Mouse (Mus musculus): ENCODE measurements around the gene Kl.

Gene Kl

DNA sequence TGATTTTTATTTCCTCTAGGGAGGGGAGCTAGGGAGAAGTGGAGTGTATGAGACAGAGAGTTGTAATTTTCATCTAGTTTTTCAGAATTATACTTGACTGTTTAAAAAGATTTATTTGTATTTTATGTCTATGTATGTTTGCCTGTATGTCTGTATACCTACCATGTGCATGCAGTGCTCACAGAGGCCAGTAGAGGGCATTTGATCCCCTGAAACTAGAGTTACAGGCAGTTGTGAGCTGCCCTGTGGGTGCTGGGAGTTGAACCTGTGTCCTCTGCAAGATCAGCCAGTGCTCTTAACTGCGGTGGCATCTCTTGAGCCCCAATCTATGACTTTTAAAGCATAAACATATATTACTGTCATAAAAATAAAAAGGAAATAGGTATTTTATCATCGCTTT, 15.5 kb downstream of the Kl start:
- no peak for DNase-seq

DNA sequence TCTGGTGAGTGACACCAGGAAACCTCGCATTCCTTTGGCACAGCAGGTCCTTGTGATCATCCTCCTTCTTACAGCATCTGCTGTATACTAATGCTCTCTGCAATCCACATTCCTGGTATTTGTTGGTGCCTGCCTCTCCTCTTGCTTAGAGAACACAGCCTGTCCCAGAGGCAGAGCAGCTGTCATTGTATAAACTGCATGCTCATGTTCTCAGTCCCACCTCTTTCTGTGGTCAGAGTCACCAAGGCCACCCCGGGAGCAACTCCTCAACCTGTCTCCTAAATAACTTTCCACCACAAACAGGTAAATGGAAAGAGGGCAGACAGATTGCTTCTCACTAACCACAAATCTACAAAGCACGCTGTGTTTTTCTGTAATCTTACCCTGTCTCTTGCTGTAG, 18.1 kb downstream of the Kl start:
- DNase-seq: no peak

DNA sequence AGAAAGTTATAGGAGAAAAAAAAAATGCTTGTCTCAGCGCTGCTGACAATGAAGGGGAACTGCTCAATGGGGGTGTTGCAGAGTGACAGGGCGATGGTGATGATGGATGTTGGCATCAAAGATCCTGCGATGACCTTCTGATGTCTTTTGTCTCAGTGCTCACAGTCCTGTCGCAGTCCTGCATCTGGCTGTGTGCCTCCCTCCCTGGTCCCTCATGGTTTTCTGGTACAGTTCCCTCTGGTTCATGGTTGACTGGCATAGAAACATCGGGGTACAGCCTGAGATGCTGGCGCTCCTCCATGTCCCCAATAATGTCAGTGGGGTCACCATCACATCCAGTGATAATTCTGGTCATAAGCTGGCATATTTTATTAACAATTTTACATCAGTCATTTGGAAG, 18.7 kb downstream of the Kl start:
- no peak for DNase-seq

DNA sequence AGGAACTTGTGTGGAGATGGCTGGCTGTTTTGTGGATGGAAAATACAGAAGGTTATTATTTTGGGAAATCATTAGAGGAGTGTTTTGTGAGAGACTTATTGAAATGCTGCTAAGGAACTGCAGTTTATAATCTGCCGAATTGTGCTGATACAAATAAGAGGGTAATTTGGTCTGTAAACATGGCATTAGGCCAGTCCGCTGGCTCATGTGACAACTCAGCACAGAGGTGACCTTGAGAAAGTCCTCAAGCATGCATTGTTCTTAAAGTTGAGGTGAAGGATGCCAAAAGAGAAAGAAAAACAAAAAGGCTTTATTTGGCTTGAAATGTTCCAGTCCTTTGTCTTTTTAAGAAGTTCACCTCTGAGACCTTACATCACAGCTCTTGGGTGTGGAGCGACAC, 21.8 kb downstream of the Kl start:
- no peak for DNase-seq

DNA sequence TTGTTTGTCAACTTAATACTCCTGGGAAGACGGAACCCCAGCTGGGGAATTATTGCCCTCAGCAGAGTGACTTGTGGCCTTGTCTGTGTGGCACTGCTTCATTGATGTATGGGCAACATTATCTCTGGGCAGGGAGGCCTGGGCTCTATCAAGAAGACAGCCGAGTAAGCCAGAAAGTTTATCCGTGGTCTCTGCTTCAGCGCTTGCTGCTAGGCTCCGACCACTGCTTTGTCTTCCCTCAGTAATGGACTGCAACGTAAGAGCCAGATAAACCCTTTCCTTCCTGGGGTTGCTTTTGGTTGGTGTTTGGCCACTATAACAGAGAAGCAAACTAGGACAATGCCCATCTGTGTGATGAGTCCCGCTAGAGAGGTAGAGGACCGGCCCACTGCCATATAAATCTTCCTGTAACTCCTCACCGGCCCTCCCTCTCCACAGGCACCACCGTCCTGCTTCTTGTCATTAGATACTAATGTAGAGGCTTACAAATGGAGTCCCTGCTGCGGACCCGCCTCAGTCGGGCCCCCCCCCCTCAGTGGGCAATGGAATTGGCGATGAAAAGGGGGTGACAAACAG, 25.1 kb downstream of the Kl start:
- no peak for DNase-seq

DNA sequence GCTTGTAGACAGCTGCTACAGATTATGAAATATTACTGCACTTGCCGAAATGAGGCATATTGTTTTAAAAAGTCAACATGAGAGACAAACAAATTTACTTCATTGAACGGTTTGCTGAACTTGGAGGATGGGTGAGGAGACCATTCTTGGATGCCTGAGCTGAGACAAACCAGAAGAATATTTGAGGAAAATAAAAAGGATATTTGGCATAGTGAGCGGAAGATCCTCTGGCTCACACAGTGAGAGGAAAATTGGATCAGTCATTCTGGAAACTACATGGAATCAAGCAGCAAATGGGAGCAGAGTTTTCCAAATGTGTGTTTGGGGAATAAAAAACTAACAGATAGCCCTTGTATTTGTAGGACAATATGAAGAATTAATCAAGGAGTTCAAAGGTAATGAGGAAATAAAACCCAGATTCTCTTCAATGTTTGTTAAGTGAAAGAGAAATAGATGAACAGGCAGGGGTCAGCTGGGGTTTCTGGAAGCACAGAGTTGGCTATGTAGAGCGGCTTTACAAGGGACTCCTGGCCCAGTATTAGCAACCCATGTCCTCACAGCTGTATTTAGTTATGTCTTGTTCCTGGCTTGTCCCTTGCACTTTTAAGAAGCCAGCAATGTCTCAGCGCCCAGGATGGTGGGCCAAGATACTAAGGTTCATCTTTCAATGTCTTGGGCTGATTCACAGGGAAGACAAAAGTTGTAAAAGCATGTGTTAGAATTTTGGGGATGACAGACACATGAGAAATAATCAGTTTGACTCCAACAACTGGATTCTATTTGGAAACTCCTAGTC, 27.1 kb downstream of the Kl start:
- no peak for DNase-seq

DNA sequence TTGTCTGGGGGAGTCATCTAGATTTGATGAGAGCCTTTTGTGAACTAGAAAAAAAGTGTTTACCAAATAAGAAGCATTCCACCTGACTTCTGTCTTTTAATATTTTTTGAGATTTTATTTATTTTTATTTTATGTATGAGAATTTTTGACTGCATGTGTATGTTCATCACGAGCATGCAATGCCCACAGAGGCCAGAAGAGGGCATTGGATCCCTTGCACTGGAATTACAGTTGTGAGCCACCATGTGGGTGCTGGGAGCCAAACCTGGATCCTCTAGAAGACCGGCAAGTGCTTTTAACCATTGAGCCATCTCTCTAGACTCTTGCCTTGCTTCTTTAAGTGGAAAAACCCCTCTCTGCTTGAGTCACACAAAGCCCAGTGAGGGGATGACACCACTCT, 29.7 kb downstream of the Kl start:
- DNase-seq: no peak

DNA sequence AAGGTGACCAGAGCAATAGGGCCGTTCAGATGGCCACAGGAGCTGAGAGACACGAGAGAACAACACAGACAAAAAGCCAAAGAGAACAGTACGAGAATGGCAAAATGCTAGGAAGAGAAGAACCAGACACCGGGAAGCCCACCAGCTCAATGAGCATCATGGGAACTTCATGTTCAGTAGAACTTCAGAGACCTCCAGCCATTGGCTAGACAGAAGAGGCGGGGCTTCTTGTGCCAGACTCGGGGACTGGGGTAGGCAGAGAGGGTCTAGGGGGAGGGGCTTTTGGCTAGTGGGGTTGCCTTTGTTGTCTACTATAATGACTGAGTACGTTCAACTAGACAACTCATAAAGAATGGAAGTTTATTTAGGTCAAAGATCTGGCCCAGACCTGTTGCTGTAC, 41.7 kb downstream of the Kl start:
- DNase-seq: no peak

DNA sequence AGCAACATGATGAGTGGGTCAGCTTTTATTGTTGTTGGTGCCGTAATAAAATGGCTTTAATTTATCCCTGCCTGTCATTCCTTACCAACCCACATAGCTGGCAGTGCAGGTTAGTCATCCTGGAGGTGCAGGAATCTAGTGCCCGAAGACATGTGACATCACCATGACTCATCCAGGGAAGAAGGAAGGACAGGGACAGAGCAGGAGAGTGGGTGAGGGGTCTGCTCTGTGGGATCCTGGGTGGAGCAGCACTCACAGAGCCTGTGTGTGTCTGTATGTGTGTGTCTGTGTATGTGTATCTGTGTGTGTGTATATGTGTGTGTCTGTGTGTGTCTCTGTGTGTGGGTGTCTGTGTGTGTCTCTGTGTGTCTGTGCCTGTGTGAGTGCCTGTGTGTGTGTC, 44.2 kb downstream of the Kl start:
- no peak for DNase-seq

DNA sequence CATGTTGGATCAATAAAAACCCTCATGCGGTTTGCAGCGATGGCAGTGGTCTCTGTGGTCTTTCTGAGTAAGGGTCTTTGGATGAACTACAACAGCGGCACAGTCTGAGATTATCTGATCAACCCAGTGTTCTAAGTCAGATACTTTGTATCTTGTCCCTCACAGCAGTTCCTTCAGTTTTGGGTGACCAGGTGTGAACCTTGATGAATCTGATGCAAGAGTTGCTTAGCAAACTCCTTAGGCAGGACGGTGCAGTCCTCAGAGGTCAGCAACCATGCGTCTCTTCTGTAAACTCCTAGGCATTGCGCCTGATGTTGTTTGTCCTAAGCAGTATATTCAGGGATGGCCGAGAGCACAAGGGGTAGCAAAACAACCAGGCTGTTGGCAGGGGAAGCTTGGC, 48.7 kb downstream of the Kl start:
- no peak for DNase-seq

DNA sequence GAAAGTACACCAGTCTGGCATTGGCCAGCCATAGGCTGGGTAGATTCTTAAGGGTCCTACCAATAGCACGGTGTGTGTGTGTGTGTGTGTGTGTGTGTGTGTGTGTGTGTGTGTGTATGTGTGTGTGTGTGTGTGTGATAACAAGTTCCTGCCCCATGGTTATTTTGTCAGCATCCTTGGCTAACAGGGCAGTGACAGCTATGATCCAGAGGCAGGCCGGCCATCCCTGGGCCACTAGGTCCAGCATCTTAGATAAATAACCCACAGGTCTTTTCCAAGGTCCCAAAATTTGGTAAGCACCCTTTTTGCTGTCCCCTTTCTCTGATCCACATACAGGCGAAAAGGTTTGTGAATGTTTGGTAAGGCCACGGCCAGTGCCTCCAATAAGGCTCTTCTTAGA, 49.6 kb downstream of the Kl start:
- DNase-seq: no peak

DNA sequence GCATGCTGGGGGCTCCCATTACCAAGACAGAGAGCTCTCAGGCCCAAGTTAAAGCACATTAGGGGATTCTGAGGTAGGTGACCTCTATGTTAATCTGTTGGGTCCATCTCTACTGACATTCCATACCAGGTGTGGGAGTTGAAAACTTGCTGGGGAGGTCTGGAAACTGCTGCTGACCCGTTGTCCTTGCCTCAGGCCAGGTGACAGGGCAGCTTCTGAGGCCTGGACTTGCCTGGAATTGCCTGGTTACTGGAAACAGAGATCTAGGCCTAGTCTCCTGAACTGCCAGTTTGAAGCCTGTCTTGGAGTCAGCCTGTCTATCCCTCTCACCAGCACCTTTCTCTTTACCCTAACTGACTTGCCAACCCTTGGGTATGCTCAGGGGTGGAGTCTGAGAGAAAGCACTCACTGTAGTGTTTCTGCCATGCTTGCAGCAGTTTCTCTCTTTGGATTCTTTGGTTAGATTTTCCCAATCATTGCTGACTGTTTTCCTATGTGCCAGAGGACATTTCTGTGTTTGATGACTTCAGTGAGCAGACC, 51.9 kb downstream of the Kl start:
- no peak for DNase-seq

DNA sequence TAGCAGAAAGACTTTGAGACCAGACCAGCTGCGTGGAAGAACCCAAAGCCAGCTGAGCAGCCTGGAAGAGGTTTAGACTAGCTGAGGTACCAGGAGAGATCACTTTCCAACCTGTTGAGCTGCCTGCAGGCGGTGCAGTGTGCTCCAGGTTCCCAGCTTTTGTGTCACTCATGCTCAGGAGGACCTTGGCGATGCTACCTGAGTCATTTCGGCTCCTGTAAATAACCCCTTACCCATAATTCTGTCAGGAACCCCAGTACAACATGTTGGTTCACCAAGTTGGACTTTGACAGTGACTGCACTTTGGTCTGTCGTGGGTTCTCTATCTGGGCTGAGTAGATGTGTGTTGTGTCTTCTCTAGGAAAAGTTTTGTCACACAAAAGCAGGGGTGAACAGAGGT, 66.0 kb downstream of the Kl start:
- no peak for DNase-seq

DNA sequence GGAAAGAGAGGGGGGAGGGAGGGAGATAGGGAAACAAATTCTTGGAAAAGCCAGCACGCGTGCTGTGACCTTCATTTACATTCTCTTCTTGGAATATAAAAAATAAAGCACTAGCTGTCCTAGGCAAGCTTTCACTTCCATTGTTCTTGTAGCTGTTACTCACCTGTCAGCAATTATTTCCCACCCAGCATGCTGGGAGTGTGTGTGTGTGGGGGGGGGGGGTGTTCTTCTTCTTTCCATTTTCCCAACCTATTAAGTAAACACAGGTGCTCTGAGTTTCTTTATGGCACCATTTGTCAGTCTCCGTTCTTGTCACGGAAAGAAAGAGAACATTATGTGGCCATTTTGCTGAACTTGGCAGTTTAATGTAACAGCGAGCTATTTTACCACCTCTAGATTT, 66.6 kb downstream of the Kl start:
- DNase-seq: no peak

DNA sequence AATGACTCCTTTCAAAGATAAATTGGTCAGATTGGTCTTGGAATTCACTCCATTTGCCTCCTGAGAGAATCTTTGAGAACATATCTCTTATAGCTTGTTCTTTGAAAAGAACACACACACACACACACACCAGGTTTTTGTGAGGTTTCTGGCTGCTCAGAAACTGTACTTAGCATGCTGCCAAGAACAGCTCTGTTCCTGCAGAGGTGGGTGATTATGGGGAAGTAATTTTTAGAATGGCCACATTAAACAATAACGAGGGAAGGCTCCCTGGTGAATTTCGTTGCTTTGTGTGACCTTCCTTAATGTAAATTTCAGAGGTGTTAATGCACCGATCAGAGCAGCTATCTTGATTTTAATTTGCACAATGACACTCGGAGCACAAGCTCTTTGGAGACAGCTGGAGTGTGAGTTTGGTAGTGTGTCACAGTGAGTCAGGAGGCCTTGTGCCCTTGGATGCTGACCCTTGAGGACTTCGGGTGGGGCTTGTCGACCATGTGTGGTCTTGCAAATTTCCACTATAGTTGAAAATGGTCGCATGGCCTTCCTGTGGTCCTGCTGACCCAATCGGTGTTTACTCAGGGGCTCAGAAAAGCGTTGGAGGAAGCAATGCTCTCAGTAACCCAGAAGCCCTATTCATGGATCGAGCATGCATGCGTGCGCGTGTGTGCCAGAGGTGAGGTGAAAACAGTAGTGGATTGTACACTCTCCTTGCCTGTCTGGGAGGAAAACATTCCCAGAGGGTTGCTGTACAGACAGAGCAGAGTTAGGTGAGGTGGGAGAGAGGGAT, 67.8 kb downstream of the Kl start:
- no peak for DNase-seq

DNA sequence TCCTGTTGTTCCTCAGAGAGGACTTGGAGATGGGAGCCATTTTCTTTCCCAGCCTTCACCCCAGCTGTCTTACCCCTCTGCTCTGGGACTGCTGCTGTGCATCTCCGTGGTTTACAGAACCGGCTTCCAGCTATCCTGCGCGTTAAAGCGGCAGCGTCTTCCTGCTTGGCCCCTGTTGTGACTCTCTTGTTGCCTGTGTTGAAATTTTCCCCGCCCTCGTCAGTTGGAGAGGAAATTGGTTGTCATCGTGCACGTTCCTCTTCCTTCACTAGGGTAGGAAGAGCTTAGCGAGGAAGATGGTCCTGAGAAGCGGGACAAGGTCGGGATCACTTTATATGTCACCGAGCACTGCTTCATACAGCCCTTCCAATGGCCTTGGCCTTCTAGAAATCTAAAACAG, 68.4 kb downstream of the Kl start:
- DNase-seq: no peak

DNA sequence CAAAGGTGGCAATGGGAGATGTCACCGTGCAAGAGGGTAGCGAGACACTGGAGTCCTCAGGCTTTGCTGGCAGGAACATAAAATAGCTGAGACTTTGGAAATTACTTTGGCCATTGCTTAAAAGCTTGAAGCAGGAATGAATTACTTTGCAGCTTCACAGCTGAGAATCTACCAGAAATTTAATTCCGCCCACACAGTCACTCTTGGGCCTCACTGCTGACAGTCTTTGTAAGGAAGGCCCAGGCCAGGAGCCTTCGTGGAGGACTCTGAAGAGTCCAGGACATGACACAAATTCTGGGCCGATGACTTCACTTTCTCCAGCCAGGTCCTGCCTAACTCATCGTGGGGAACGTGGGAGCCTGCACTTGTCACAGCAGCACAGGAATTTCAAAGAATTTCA, 69.6 kb downstream of the Kl start:
- DNase-seq: no peak

DNA sequence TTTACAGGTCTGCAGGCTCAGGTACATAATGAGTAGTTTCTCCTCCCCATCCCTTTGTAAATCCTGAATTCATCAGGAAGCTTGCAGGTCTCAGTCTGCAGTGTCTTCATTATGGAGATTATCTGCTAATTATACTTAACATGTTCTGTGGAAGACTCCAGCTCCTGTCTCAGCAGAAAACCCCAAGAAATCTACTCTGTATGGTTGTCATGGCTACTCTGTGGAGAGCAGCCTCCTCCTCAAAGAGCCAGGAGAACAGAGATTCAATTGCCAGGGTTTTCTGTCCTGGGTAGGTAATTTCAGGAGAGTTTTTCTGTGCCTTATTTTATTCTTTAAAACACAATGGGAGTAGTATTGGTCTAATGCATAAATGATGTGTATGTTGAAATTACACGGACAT, 70.5 kb downstream of the Kl start:
- no peak for DNase-seq

DNA sequence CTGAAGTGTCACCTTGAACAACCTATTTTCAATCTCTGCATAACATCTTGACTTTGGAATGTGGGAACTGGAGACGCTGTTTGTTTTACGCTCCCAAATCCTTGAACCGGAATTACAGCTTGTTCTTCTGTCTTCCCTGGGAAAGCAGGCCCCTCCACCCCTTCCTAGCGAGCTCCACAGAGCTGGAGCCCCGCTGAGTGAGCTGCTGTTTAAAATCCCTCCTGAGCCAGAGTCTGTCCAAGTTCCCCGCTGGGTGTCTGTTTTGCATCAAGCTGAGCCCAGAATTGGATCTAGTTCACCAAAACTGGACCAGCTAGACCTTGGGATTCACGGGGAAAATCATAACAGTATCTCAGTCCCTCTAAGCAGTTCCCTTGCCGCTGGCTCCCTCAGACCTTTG, 71.1 kb downstream of the Kl start:
- no peak for DNase-seq

DNA sequence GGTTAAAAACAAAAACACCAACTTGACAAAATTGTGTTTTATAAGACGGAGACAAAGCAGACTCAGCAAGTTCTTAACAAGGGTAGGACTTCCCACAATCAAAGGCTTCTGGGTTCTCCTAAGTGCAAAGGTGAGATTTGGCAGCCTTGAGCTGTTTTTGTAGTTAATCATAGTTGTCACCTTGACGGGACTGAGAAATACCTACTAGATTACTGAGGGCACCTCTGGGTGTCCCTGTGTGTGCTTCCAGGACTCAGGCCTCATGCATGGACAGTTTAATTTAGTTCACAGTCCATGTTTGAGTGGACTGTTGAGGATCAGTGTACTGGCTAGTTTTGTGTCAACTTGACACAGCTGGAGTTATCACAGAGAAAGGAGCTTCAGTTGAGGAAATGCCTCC, 72.1 kb downstream of the Kl start:
- DNase-seq: no peak

DNA sequence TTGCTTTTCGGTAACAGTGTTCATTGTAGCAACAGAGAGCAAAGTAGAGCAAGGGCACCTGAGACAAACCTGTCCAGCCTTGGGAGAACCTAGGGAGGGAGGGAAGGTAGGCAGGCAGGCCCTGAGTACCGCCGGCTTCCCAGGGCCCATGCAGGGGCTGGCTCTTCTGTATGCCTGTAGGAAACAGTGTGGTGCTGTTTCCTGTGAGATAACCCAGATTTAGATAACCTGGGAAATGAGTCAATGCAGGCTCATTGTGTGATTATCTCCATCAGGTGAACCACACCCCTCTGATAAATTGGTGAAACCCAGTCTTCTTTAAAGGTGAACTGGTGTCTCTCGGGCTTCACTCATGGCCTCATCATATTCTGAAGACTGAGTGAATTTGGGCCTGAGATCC, 73.7 kb downstream of the Kl start:
- no peak for DNase-seq

DNA sequence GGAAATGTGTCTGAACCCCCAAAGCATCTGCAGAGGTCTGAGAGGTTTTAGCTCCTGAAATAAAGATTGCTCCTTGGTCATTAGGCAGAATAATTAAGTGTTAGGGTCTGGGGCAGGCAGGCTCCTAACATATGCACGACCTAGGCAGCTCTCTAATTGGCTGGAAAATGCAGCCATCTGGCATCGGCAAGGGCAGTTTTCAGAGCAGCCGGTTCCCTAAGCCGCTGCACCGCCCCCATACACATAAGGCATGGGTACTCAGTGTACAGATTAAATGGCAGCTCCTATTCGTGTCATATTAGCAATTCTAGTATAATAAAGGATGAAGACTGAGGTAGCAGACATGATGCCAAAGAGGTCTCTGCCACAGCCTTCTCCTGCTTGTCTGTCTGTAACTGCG, 74.8 kb downstream of the Kl start:
- no peak for DNase-seq

DNA sequence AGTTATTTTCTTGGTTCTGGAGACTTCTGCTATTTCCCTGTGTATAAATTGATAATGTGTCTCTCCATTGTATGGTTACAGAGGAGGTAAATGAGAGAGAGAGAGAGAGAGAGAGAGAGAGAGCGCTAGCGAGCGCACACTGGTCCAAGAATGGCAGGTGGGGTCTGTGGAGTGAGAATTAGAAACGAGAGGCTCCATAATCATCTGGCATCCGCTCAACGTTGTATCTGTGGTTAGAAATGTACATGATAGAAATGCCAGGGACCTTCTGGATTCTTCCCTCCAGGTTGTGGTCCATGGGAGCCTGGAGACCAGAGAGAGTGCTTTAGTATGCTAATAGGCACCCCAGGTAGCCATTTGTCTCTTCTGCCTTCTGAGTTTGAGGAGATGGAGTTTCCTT, 76.5 kb downstream of the Kl start:
- DNase-seq: no peak

Measured in B cell, adult 2 months (primary cell).